Mouse (Mus musculus): Measurements from ENCODE around the gene Rbck1.

- TF ChIP-seq CTCF (IDR thresholded peaks at IDR 0.05; ENCODE audit: low read depth) (no peak), EP300 (IDR thresholded peaks at IDR 0.05; ENCODE audit: low read depth) (no peak)
Measured at GRCm38 (mm10) chr2:152357254-152357653, 24.8 kb upstream of the Rbck1 start.
